Mouse (Mus musculus): ENCODE results near the gene Gm26965. TPM values are rescaled to one million over a fixed set of nuclear protein-coding genes. Genes with fewer than 3 reads are reported as not detected.

Gene Gm26965
- polyA plus RNA-seq (2015; fragmentation: Nextera tagmentation; extraction: Ambion mirVana): 0.25 TPM in 1 of 2 replicates, not detected in the other

GRCm38 (mm10) chr13:67525753-67526410 is at the start of gene Gm26965, which contains the start of gene Zfp87:
TSS of gene Gm26965 (minus strand) at chr13:67526151.
TSS of gene Zfp87 (minus strand) at chr13:67526177.
- H3K4me3 ChIP-seq: peak within 1 kb of the TSS; percentile 58
- no peaks in the 10 kb centered on the region for H3K9me3 ChIP-seq
- peak; percentile 97 for ATAC-seq (ENCODE audit: insufficient number of reproducible peaks, low FRiP score, low TSS enrichment, low read depth)
- H3K4me1 ChIP-seq: peaks cover 8% of the 10 kb centered on the region
- peak within 1 kb of the TSS; percentile 78 for H3K27ac ChIP-seq
- H3K9ac ChIP-seq: peak within 1 kb of the TSS; percentile 56
- peak within 1 kb of the TSS; percentile 62 for H3K4me2 ChIP-seq
- H3K36me3 ChIP-seq: peaks cover 9% of the 10 kb centered on the region
- H3K27me3 ChIP-seq: no peaks in the 10 kb centered on the region
- WGBS: under 1% methylated on average over 27 of the region's 27 CpGs

GRCm38 (mm10) chr13:67572591-67573189 is 46.7 kb upstream of the Gm26965 start:
- no peaks in the 10 kb centered on the region for H3K9me3 ChIP-seq
- H3K27me3 ChIP-seq: no peaks in the 10 kb centered on the region
- H3K36me3 ChIP-seq: no peaks in the 10 kb centered on the region
- no peak overlapping the region for H3K27ac ChIP-seq
- 72% methylated on average over 5 of the region's 5 CpGs for WGBS
- no peak overlapping the region for H3K9ac ChIP-seq
- no peaks in the 10 kb centered on the region for H3K4me1 ChIP-seq
- H3K4me2 ChIP-seq: no peak overlapping the region
- H3K4me3 ChIP-seq: no peak overlapping the region
- no peak for ATAC-seq (ENCODE audit: insufficient number of reproducible peaks, low FRiP score, low TSS enrichment, low read depth)

DNA sequence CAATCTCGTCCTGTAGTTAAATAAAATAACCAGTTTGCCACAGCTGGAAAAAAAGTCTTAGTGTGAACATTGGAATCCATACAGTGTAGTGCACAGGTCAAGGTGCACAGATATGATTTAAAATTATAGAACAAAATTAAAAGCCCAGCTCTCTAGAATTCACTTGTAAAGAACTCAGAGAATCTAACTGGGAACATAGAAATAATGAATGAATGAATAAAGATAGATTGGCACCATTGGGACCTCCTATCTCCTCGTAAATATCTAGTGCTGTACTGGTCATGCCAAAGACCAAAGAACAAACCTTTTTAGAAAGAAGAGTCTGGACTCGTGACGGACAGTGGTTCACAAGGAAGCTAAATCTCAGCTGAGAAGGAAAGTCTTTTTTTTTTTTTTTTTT is 27.8 kb upstream of the Gm26965 start, which contains the start of gene Zfp748:
Gene Zfp748, minus strand, starts transcription at position 101 of the 400 bp plus-strand sequence.
- peak within 1 kb of the TSS; percentile 85 for H3K9ac ChIP-seq
- H3K27me3 ChIP-seq: no peaks in the 10 kb centered on the region
- no peak for ATAC-seq (ENCODE audit: insufficient number of reproducible peaks, low FRiP score, low TSS enrichment, low read depth)
- H3K4me1 ChIP-seq: peaks cover 9% of the 10 kb centered on the region
- WGBS: 75% methylated on average over 4 of the region's 4 CpGs
- H3K36me3 ChIP-seq: no peaks in the 10 kb centered on the region
- H3K27ac ChIP-seq: peak within 1 kb of the TSS; percentile 93
- no peaks in the 10 kb centered on the region for H3K9me3 ChIP-seq
- peak within 1 kb of the TSS; percentile 53 for H3K4me2 ChIP-seq
- H3K4me3 ChIP-seq: peak within 1 kb of the TSS; percentile 81

DNA sequence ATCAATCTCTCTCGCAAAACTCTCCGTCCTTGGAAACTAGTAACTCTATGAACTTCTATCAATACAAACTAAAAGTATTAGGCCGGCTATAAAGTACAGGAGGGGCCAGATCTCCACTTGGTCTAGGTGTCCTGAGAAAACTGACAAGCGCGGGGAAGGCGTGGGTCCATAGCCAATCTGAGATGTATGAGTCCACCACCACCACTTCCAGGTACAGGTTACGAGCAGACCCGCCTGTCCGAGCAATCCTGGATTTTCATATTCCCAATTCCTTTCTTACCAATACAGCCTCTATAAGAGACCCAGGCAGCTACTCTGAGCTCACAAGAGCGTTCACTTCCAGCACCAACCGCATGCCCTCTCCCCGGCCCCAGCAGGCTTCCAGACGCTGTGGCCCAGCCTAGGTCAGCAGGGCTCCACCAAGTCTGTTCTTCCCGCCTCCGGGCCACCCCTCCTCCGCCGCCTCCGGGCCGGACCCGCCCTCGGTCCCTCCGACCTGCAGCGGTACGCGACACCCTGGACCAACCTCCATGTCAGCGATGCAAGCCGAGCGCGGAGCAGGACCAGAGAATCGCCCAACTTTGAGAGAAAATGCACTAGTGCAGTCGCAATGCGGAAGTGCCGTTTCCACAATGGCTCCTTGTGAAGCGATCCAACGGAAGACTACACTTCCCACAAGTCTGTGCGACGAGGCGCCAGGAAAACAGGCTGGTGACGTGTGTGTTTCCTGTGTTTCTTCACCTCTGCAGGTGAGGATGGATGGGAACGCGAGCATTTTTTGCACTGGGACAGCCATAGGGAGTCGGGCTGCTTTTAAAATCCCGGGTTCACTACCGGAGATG is 26.8 kb upstream of the Gm26965 start:
- under 1% methylated on average over 44 of the region's 44 CpGs for WGBS
- Histone ChIP-seq H3K4me3 (peak overlapping the region; percentile 81), H3K9me3 (no peaks in the 10 kb centered on the region), H3K27ac (peak overlapping the region; percentile 93), H3K27me3 (no peaks in the 10 kb centered on the region), H3K9ac (peak overlapping the region; percentile 85), H3K36me3 (no peaks in the 10 kb centered on the region), H3K4me2 (peak overlapping the region; percentile 53), H3K4me1 (peaks cover 9% of the 10 kb centered on the region)
- ATAC-seq (ENCODE audit: insufficient number of reproducible peaks, low FRiP score, low TSS enrichment, low read depth): peak; percentile 96

DNA sequence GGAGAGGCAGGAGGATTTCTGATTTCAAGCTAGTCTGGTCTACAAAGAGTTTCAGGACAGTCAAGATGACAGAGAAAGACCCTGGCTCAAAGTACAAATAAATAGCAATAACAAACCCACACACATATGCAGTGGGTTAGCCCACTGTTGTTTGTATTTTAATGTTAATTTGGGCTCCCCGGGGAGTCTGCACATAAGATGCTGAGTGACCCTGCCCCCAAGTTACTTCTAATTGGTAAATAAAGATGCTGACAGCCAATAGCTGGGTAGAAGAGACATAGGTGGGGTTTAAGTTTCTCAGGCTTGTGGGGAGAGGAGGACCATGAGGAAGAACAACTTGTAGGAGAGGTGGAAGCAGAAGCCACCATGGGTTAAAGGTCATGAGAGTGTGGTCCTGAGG is 20.0 kb upstream of the Gm26965 start:
- ATAC-seq (ENCODE audit: insufficient number of reproducible peaks, low FRiP score, low TSS enrichment, low read depth): no peak
- WGBS: 86% methylated on average over 1 of the region's 1 CpGs
- H3K27me3 ChIP-seq: no peaks in the 10 kb centered on the region
- H3K36me3 ChIP-seq: peaks cover 44% of the 10 kb centered on the region
- no peak overlapping the region for H3K27ac ChIP-seq
- H3K4me3 ChIP-seq: no peak overlapping the region
- H3K9me3 ChIP-seq: 0 out of 2 replicates have a peak, but pooled peaks cover 3% of the 10 kb centered on the region
- H3K4me2 ChIP-seq: no peak overlapping the region
- H3K9ac ChIP-seq: no peak overlapping the region
- no peaks in the 10 kb centered on the region for H3K4me1 ChIP-seq

GRCm38 (mm10) chr13:67527049-67527730 is 1.2 kb upstream of the Gm26965 start:
- WGBS: 71% methylated on average over 3 of the region's 3 CpGs
- Histone ChIP-seq H3K4me1 (peaks cover 8% of the 10 kb centered on the region), H3K9me3 (no peaks in the 10 kb centered on the region), H3K36me3 (no peaks in the 10 kb centered on the region), H3K4me3 (no peak overlapping the region), H3K27me3 (no peaks in the 10 kb centered on the region), H3K9ac (no peak overlapping the region), H3K27ac (no peak overlapping the region), H3K4me2 (no peak overlapping the region)
- ATAC-seq (ENCODE audit: insufficient number of reproducible peaks, low FRiP score, low TSS enrichment, low read depth): no peak

DNA sequence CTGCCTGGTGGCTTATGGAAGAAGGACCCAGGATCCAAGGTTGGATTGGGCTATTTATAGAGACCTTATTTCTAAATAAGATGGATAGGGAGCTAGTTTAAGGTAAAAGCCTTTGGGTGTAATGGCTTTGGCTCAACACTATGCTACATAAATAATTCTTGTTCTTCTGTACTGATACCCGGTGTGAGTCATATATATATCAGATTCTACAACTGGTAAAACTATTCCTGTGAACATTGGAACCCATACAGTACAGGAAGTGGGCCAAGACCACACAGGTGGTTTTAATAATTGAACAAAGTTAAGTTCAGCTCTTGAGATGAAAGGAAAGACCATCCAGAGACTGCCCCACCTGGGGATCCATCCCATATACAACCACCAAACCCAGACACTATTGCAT is 25.0 kb downstream of the Gm26965 start:
- Histone ChIP-seq H3K4me1 (peaks cover 7% of the 10 kb centered on the region), H3K4me3 (no peak overlapping the region), H3K27ac (no peak overlapping the region), H3K9ac (no peak overlapping the region), H3K4me2 (no peak overlapping the region; the same call in 1 of the 2 replicates), H3K9me3 (no peaks in the 10 kb centered on the region), H3K36me3 (peaks cover 11% of the 10 kb centered on the region), H3K27me3 (no peaks in the 10 kb centered on the region)
- 75% methylated on average over 1 of the region's 1 CpGs for WGBS
- ATAC-seq (ENCODE audit: insufficient number of reproducible peaks, low FRiP score, low TSS enrichment, low read depth): no peak

GRCm38 (mm10) chr13:67500084-67500719 is 25.7 kb downstream of the Gm26965 start, which contains the start of gene Zfp58:
TSS of gene Zfp58 (minus strand) at chr13:67500555.
- under 1% methylated on average over 22 of the region's 22 CpGs for WGBS
- H3K36me3 ChIP-seq: peaks cover 18% of the 10 kb centered on the region
- H3K9ac ChIP-seq: peak within 1 kb of the TSS; percentile 71
- peak within 1 kb of the TSS; percentile 76 for H3K27ac ChIP-seq
- H3K27me3 ChIP-seq: no peaks in the 10 kb centered on the region
- peak within 1 kb of the TSS; percentile 69 for H3K4me2 ChIP-seq
- ATAC-seq (ENCODE audit: insufficient number of reproducible peaks, low FRiP score, low TSS enrichment, low read depth): peak; percentile 90
- H3K4me3 ChIP-seq: peak within 1 kb of the TSS; percentile 81
- no peaks in the 10 kb centered on the region for H3K9me3 ChIP-seq
- peaks cover 7% of the 10 kb centered on the region for H3K4me1 ChIP-seq

DNA sequence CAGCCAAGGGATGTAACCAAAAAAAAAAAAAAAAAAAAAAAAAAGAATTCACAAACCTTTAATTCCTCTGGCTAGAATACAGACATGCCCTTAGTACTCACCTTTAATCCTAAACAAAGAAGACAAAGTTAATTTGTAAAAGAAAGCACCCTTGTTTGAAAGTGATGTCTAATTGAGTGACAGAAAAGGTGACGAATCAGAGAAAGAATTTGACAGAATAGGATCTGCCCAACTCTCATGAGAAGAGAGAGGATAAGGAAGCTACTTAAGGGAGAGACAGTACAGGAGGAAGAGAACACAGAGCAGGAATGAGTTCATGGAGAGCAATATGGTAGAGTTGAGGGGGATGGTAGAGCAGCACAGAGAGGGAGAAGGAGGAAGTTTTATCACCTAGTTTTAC is 30.3 kb downstream of the Gm26965 start:
- Histone ChIP-seq H3K27me3 (no peaks in the 10 kb centered on the region), H3K27ac (no peak overlapping the region), H3K9me3 (peaks cover 13% of the 10 kb centered on the region), H3K4me1 (peaks cover 7% of the 10 kb centered on the region), H3K36me3 (peaks cover 58% of the 10 kb centered on the region), H3K4me2 (no peak overlapping the region), H3K4me3 (no peak overlapping the region), H3K9ac (no peak overlapping the region)
- no peak for ATAC-seq (ENCODE audit: insufficient number of reproducible peaks, low FRiP score, low TSS enrichment, low read depth)
- 92% methylated on average over 1 of the region's 1 CpGs for WGBS

DNA sequence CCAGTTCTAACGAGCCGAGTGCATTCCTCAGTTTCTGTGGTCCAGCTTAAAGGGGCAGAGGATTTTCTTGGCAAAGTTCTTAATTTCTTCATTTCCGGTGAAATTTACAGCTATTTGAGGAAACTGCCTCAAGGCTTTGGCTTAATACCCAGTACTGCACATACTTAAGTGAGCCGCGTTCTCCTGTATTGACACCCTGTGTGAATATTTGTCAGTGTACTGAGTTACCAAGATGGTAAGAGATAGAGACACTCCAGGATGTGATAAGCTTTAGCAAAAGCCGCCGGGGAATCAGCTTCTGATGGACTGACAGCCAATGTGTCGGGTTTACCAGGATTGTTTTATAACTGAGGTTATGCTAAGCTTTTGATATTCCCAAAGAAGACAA is 41.5 kb downstream of the Gm26965 start:
- peaks cover 4% of the 10 kb centered on the region; the same call in 1 of the 2 replicates for H3K4me1 ChIP-seq
- peak overlapping the region; percentile 60 for H3K27ac ChIP-seq
- peak overlapping the region; percentile 50 for H3K4me2 ChIP-seq
- H3K4me3 ChIP-seq: peak overlapping the region; percentile 63
- 0 out of 2 replicates have a peak, but pooled peaks have one; percentile 47 for ATAC-seq (ENCODE audit: insufficient number of reproducible peaks, low FRiP score, low TSS enrichment, low read depth)
- no peaks in the 10 kb centered on the region for H3K27me3 ChIP-seq
- H3K9me3 ChIP-seq: 0 out of 2 replicates have a peak, but pooled peaks cover 4% of the 10 kb centered on the region
- peaks cover 24% of the 10 kb centered on the region for H3K36me3 ChIP-seq
- 31% methylated on average over 8 of the region's 8 CpGs for WGBS
- H3K9ac ChIP-seq: 0 out of 2 replicates have a peak overlapping the region, but pooled peaks have one; percentile 56
